Mouse (Mus musculus): ENCODE measurements at regions not wholly inside any gene's neighbourhood (a gene's known extent, or its start where the extent isn't known, plus 50 kb on each side); places are given as distances from the start of the nearest gene placed in this dataset.

DNA sequence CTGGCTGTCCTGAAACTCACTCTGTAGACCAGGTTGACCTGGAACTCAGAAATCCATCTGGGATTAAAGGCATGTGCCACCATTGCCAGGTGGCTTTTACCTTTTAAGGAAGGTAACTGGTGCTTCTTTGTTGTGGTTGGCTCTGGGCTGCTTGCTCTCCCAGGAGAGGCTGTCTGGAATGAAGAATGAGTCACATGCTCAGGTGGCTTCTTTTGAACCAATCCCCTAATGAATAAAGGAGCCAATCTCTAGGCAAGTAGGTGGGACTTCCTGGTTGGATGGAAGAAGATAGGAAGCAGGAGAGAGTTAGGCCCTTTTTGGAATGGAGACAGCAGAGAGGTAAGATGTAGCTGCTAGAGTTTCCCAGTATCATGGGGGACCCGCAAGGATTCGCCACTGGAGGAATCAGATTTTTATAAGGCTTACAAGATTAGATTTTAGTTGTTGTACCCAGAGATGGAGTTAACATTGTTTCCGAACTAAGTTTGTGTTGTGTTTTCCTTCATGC, 241.6 kb downstream of the Enc1 start:
- no peak overlapping the region for H3K4me3 ChIP-seq (ENCODE audit: insufficient read depth, poor library complexity, severe bottlenecking)
- TF ChIP-seq CEBPB (IDR thresholded peaks at IDR 0.05; ENCODE audit: low read depth) (no peak), MYOG (IDR thresholded peaks at IDR 0.05; ENCODE audit: control insufficient read depth, extremely low read depth, insufficient read length) (no peak)
- no peaks in the 10 kb centered on the region for H3K79me2 ChIP-seq (ENCODE audit: control insufficient read depth, insufficient read depth)
- no peak overlapping the region for H3ac ChIP-seq (ENCODE audit: control insufficient read depth, insufficient read length, low read depth)
- H3K79me3 ChIP-seq (ENCODE audit: low read depth) = no peaks in the 10 kb centered on the region
- no peaks in the 10 kb centered on the region for H3K27me3 ChIP-seq (ENCODE audit: control insufficient read depth, insufficient read depth, insufficient read length)
- no peaks in the 10 kb centered on the region for H3K36me3 ChIP-seq (ENCODE audit: control insufficient read depth, insufficient read depth)

DNA sequence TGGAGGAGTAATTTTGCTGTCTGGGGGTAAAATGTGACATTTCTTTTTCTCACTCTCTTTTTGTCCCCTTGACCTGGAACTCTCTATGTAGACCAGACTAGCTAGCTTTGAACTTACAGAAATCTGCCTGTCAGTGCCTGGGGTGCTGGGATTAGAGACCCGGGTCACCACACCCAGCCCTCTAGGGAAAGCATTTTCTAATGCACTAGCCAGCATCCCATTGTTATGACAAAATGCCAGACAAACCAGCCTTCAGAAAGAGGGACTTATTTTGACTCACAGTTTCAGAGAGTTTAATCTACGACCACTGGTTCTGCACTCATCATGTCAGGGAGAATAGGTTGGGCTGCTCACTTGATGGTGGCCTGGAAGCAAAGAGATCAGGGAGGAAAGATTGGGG, 240.4 kb downstream of the Enc1 start:
- Histone ChIP-seq H3K79me3 (ENCODE audit: low read depth) (no peaks in the 10 kb centered on the region), H3K27me3 (ENCODE audit: control insufficient read depth, insufficient read depth, insufficient read length) (no peaks in the 10 kb centered on the region), H3K79me2 (ENCODE audit: control insufficient read depth, insufficient read depth) (no peaks in the 10 kb centered on the region), H3K4me3 (ENCODE audit: insufficient read depth, poor library complexity, severe bottlenecking) (no peak overlapping the region), H3K36me3 (ENCODE audit: control insufficient read depth, insufficient read depth) (no peaks in the 10 kb centered on the region), H3ac (ENCODE audit: control insufficient read depth, insufficient read length, low read depth) (no peak overlapping the region)
- TF ChIP-seq MYOG (IDR thresholded peaks at IDR 0.05; ENCODE audit: control insufficient read depth, extremely low read depth, insufficient read length) (no peak), FOSL1 (IDR thresholded peaks at IDR 0.05; ENCODE audit: insufficient read depth, low read length, poor library complexity, severe bottlenecking) (no peak), CEBPB (IDR thresholded peaks at IDR 0.05; ENCODE audit: low read depth) (no peak)

DNA sequence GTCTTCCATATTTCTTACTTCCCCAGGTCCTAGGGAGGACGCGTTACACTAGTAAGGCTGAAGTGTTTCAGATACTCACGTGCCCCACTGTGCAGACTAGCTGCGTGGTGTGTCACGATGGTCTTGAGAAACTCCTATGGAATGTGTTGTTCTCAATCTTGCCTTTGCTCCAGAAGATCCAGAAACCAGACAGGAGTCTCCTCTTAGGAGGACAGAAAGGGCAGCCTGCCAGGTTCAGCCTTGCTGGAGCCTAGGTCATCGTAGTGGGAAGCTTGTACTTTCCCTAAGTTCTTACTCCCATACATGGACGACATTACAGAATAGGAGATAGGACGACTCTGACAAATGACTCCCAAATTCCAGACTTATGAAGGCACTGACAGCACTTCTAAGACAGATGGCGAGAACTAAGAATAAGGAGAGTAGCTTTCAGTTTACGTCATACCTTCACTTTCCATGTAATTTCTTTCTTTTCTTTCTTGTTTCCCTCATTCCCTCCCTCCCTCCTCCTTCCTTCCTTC, 238.2 kb downstream of the Enc1 start:
- H3K27me3 ChIP-seq (ENCODE audit: control insufficient read depth, insufficient read depth, insufficient read length) = no peaks in the 10 kb centered on the region
- H3K79me2 ChIP-seq (ENCODE audit: control insufficient read depth, insufficient read depth) = no peaks in the 10 kb centered on the region
- H3K36me3 ChIP-seq (ENCODE audit: control insufficient read depth, insufficient read depth) = no peaks in the 10 kb centered on the region
- H3K79me3 ChIP-seq (ENCODE audit: low read depth) = no peaks in the 10 kb centered on the region
- H3K4me3 ChIP-seq (ENCODE audit: insufficient read depth, poor library complexity, severe bottlenecking) = no peak overlapping the region
- TF ChIP-seq USF1 (IDR thresholded peaks at IDR 0.05; ENCODE audit: low read depth) = no peak
- no peak for TF ChIP-seq MAX (IDR thresholded peaks at IDR 0.05)
- no peak for TF ChIP-seq MYOD1 (IDR thresholded peaks at IDR 0.05; ENCODE audit: control insufficient read depth, insufficient read length, low read depth)
- TF ChIP-seq MYOG (IDR thresholded peaks at IDR 0.05; ENCODE audit: control insufficient read depth, extremely low read depth, insufficient read length) = no peak
- TF ChIP-seq FOSL1 (IDR thresholded peaks at IDR 0.05; ENCODE audit: insufficient read depth, low read length, poor library complexity, severe bottlenecking) = no peak
- no peak for TF ChIP-seq CTCF (IDR thresholded peaks at IDR 0.05; ENCODE audit: control insufficient read depth, insufficient read depth, insufficient read length)
- no peak for TF ChIP-seq CEBPB (IDR thresholded peaks at IDR 0.05; ENCODE audit: low read depth)
- no peak overlapping the region for H3ac ChIP-seq (ENCODE audit: control insufficient read depth, insufficient read length, low read depth)

DNA sequence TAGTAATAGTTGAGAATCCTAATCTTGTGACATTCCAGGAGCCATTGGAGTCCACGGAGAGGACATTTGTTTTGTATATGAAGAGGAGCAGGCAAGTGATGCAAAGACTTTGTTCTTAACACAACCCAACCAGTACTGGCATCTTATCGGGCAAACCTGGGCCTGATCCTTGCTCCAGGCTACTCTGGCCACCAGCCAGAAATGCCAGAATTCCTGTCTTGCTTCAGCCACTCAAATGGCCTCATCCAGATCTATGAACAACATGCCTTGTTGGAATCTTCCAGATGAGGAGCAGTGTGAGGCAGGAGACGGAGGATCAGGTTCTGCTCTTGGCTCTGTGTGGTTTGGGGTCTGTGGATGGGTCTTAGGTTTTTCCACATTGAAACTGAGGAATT, 233.1 kb downstream of the Enc1 start:
- Histone ChIP-seq H3ac (ENCODE audit: control insufficient read depth, insufficient read length, low read depth) (no peak overlapping the region), H3K79me2 (ENCODE audit: control insufficient read depth, insufficient read depth) (no peaks in the 10 kb centered on the region), H3K4me3 (ENCODE audit: insufficient read depth, poor library complexity, severe bottlenecking) (no peak overlapping the region), H3K27me3 (ENCODE audit: control insufficient read depth, insufficient read depth, insufficient read length) (no peaks in the 10 kb centered on the region), H3K79me3 (ENCODE audit: low read depth) (no peaks in the 10 kb centered on the region), H3K36me3 (ENCODE audit: control insufficient read depth, insufficient read depth) (no peaks in the 10 kb centered on the region)
- TF ChIP-seq MYOD1 (IDR thresholded peaks at IDR 0.05; ENCODE audit: control insufficient read depth, insufficient read length, low read depth) (no peak), USF1 (IDR thresholded peaks at IDR 0.05; ENCODE audit: low read depth) (no peak), MYOG (IDR thresholded peaks at IDR 0.05; ENCODE audit: control insufficient read depth, extremely low read depth, insufficient read length) (no peak), CTCF (IDR thresholded peaks at IDR 0.05; ENCODE audit: control insufficient read depth, insufficient read depth, insufficient read length) (no peak), MAX (IDR thresholded peaks at IDR 0.05) (no peak), FOSL1 (IDR thresholded peaks at IDR 0.05; ENCODE audit: insufficient read depth, low read length, poor library complexity, severe bottlenecking) (no peak), CEBPB (IDR thresholded peaks at IDR 0.05; ENCODE audit: low read depth) (no peak)

DNA sequence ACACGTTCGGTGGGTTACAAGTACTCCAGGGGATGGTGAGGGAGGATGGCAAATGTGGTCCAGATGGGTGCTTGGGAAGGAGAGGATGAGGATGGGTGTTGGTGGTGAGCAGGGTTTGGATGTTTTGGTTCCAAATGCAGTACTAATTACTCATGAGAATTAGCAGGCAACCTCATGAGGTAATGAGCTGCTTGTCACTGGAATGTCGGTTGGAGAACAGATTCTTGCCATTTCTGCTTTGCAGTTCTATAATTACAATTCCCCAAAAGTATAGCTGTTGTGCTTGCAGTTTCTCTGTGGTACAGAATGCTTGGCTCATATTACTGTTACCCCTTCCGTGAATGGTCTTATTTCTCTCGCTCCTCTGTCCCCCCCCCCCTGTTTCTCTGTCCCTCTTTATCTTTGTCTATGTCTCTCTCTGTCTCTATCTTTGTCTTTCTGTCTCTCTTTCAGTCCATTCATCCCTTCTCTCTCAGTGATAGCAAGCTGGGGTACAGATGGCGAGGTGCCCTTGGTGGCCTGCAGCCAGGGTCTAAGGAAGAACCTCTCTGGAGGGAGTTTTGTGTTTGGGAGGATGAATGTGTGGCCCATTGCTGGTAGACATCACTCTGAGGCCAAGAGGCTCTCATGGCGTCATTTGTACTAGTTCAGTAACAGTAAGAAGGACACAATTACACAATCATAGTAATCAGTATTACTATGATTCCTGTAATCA, 232.5 kb downstream of the Enc1 start:
- Histone ChIP-seq H3K79me3 (ENCODE audit: low read depth) (no peaks in the 10 kb centered on the region), H3ac (ENCODE audit: control insufficient read depth, insufficient read length, low read depth) (no peak overlapping the region), H3K27me3 (ENCODE audit: control insufficient read depth, insufficient read depth, insufficient read length) (no peaks in the 10 kb centered on the region), H3K36me3 (ENCODE audit: control insufficient read depth, insufficient read depth) (no peaks in the 10 kb centered on the region), H3K79me2 (ENCODE audit: control insufficient read depth, insufficient read depth) (no peaks in the 10 kb centered on the region), H3K4me3 (ENCODE audit: insufficient read depth, poor library complexity, severe bottlenecking) (no peak overlapping the region)
- no peak for TF ChIP-seq FOSL1 (IDR thresholded peaks at IDR 0.05; ENCODE audit: insufficient read depth, low read length, poor library complexity, severe bottlenecking)
- no peak for TF ChIP-seq MAX (IDR thresholded peaks at IDR 0.05)
- TF ChIP-seq MYOD1 (IDR thresholded peaks at IDR 0.05; ENCODE audit: control insufficient read depth, insufficient read length, low read depth) = no peak
- no peak for TF ChIP-seq CEBPB (IDR thresholded peaks at IDR 0.05; ENCODE audit: low read depth)
- TF ChIP-seq CTCF (IDR thresholded peaks at IDR 0.05; ENCODE audit: control insufficient read depth, insufficient read depth, insufficient read length) = no peak
- TF ChIP-seq MYOG (IDR thresholded peaks at IDR 0.05; ENCODE audit: control insufficient read depth, extremely low read depth, insufficient read length) = no peak
- TF ChIP-seq USF1 (IDR thresholded peaks at IDR 0.05; ENCODE audit: low read depth) = no peak

DNA sequence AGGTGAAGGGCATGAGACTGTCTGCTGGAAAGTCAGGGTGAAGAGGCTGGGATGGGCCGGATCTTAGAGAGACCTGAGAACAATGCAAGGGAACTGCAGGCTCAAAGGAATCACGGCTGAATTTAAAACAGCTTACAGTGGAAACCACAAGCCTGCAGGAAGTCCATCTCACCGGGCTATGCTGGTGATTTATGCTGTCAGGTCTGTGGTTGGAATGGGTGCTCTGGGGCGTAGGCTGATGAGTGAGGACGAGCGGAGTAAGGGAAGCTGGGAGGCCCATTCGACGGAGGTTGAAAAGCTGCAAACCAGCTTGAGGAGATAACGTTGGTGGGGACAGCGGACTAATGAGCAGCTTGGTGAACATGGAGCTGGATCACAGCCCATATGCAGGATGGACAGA, 229.1 kb downstream of the Enc1 start:
- no peaks in the 10 kb centered on the region for H3K36me3 ChIP-seq (ENCODE audit: control insufficient read depth, insufficient read depth)
- H3K4me3 ChIP-seq (ENCODE audit: insufficient read depth, poor library complexity, severe bottlenecking) = no peak overlapping the region
- H3K79me2 ChIP-seq (ENCODE audit: control insufficient read depth, insufficient read depth) = no peaks in the 10 kb centered on the region
- H3K79me3 ChIP-seq (ENCODE audit: low read depth) = no peaks in the 10 kb centered on the region
- TF ChIP-seq MYOD1 (IDR thresholded peaks at IDR 0.05; ENCODE audit: control insufficient read depth, insufficient read length, low read depth) (no peak), FOSL1 (IDR thresholded peaks at IDR 0.05; ENCODE audit: insufficient read depth, low read length, poor library complexity, severe bottlenecking) (no peak), MAX (IDR thresholded peaks at IDR 0.05) (no peak), CEBPB (IDR thresholded peaks at IDR 0.05; ENCODE audit: low read depth) (no peak), MYOG (IDR thresholded peaks at IDR 0.05; ENCODE audit: control insufficient read depth, extremely low read depth, insufficient read length) (no peak), USF1 (IDR thresholded peaks at IDR 0.05; ENCODE audit: low read depth) (no peak), CTCF (IDR thresholded peaks at IDR 0.05; ENCODE audit: control insufficient read depth, insufficient read depth, insufficient read length) (no peak)
- no peaks in the 10 kb centered on the region for H3K27me3 ChIP-seq (ENCODE audit: control insufficient read depth, insufficient read depth, insufficient read length)
- no peak overlapping the region for H3ac ChIP-seq (ENCODE audit: control insufficient read depth, insufficient read length, low read depth)

Measured in C2C12 (cell line).